Mouse (Mus musculus): ENCODE results near the gene Sec24c.
A peak's percentile ranks its signal among the peaks of the same experiment; 100 is the strongest.

Gene Sec24c

DNA sequence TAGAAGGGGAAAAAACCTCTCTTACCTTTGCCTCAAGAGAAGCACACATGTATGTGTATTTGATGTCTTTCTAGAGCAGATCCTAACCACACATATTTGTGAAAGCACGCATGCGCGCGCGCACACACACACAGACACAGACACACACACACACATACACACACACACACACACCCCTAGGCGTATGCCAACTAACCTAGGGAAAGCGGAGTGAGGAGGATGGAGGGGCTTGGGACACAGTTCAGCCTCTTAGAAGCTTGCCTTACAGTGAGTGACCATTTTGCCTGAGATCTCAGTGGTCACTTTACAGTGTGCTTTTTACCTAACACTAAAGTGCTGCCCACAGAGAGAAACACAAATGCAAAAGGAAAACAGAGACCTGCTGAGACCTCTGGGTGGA lies 14.4 kb upstream of the Sec24c start:
- DNase-seq (ENCODE audit: low read depth, low spot score) = no peak

DNA sequence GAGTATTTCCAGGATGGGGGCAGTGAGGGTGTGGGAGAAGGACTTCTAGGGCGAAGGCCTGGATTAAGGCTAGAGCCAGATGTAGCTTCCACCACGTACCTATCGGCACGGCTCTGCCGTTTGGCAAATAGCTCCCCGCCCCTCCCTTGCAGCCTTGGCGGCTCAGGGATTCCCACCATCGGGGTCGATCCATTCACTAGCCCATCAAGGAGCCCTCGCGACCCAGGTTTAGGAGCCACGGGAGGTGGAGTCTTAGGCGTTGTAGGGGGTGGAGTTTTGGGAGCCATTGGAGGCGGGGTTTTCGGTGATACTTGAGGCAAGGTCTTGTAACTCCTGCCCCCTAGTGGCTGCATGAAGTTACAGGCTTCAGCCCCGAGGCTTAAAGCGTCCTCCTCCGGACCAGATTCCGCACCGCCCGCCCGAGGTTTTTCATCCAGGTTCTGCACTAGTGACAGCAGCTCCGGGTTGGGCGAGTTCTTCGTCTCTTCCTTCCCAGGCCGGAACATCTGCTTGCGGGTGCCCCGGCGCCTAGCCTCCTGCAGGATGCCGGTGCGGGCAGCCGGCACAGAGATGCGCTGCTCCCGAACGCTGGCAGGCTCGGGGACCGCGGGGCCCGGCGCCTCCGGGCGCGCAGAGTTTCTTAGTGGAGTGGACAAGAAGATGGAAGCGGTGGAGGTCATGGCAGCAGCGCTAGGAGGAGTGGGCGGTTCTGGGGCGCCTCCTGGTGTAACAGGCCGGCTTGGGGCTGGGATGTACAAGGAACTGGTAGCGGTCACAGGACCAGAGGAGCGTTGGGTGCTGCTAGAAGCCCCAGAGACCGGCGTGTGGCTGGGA lies 13.1 kb upstream of the Sec24c start:
- peak; percentile 95 for DNase-seq (ENCODE audit: low read depth, low spot score)

DNA sequence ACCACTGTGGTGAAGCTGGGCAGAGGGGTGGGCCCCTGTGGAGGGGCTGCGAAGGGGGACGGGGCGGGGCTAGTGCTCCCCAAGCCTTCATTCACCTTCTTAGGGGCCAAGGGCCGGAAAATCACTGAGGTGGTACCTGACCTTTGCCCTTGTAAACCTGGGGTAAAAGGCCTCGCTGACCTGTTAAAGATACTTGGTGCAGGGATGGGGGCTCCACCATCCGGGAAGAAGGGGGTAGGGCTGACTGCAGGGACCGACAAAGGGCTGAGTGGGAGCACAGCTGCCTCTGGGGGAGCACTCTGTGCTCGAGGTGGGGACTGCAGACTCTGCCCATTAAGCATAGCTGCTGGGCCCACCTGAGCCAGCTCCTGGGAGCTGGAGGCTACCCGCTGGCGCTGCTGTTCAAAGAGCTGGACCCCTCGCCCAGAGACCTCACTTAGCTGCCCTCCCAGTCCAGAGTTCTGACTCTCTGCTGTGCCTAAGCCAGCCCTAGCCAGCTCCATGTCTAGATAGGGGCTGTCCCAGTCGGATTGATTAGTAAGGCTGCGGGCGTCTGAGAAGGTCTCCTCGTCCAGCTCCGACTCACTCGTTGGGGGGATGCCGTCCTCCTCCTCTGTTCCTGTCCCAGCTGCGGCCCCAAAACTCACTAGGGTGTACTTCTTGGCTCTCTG lies 12.3 kb upstream of the Sec24c start:
- DNase-seq (ENCODE audit: low read depth, low spot score) = no peak

DNA sequence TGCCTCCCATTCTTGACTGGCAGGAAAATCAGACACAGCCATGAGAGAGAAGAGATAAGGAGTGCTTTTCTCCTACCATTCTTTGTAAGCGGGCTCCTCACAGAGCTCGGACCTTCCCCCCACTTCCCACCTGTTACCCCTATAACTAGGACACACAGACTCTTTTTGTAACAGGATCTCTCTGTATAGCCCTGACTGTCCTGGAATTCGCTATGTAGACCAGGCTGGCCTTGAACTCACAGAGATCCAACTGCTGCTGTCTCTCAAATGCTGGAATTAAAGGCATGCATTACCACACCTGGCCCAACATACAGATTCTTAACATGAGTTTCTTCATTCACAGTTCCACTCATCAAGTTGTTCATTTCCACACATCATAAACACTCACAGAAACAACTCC lies 11.4 kb upstream of the Sec24c start:
- no peak for DNase-seq (ENCODE audit: low read depth, low spot score)

DNA sequence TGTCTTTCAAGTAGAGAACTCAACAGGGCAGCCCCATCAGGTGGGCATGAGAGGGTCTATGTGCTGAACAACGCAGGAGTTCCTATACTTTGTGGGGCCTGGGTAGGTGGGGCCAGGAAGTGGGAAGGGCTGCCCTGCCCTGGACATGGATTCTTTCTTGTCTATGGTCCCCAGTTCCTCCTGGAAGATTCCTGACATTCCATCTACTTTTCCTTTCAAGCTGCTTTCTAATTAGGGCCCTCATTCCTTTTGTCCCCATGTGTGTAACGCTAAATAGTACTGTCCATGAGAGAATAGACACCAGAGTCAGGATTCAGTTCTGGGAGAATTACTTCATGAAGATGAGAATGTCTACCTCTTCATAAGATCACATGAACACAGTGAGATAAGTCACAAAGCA lies 10.5 kb upstream of the Sec24c start:
- DNase-seq (ENCODE audit: low read depth, low spot score) = no peak

DNA sequence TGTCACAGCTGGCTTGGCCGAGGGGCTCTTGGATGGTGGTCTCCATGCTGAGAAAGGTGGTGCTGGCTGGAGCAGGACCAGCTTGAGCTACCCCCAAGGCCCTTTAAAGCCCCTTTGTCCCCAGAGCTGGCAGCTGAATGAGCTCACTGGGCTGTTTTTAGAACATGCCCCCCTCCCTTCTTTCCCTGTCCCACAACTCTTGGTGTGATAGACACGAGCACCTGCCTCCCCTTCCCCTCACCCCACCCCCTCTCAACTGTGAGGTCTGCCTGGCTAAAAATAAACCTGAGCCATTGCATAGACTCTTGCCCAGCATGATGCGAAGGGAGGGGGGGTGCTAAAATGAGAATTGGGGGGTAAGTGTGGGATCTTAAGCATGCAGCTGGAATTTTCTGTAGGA lies 9.7 kb upstream of the Sec24c start:
- no peak for DNase-seq (ENCODE audit: low read depth, low spot score)

DNA sequence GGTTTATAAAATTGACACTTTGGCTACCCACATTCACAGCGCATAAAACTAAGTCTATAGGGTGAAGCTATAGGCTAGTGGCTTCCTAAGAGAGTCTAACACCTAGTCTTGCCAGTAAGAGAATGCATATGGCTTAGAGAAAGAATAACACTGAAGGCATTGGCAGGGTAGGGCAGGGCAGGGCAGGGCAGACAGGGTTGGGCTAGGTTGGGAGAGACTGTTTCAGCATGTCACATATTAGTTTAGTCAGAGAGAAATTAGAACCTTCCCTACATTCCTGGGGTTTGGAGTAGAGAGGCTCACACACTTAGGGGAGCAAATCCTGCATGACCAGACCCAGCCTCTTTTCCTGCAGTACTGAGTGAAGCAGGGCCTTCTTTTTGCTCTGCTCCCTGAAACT lies 6.6 kb upstream of the Sec24c start:
- DNase-seq (ENCODE audit: low read depth, low spot score) = no peak

DNA sequence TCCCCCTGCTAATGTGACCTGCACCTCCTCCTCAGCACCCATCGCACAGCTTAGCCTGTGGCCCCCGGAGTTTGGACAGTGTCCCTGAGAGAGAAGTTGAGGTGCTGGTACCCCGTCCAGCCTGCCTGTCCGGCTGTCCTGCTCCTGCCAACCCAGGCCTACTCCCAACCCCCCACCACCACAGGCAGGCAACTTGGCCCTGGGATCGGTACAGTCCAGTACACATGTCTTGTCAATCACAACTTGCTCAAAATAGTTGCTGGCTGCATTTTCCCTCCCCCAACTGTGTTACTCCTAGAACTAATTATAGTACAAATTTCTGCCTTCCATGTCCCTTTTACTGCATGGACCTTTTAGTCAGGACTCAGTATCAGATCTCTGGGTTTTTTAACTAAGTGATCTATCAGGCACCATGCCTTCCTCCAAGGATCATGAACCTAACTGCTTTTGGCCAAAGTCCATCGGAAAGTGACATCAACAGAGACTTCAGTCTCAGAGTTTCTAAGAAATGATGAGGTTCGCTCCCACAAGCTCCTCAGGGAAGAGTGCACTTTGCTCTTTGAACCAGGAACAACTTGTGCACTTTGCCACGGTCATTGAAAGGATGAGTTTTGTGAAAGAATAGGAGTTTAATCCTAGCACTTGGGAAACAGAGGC lies 5.8 kb upstream of the Sec24c start, which contains the start of gene Synpo2l:
Gene Synpo2l (minus strand): TSS at position 201 of the 657 bp plus-strand sequence.
- no peak for DNase-seq (ENCODE audit: low read depth, low spot score)

DNA sequence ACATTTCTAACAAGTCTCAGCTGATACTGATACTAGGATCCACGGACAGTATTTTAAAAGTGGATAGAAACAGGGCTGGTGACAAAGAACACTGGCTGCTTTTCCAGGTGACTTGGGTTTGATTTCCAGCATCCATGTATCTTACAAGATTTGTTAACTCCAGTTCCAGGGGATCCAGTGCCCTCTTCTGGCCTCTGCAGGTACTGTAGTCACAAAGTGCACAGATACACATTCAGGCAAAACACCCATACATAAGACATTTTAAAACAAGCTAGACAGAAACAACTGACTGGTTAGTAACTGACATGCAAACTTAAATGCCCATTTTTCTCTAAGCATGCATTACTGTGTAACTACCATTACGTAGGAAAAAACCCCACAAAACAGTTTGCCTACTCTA lies 1.1 kb upstream of the Sec24c start:
- DNase-seq (ENCODE audit: low read depth, low spot score) = no peak

DNA sequence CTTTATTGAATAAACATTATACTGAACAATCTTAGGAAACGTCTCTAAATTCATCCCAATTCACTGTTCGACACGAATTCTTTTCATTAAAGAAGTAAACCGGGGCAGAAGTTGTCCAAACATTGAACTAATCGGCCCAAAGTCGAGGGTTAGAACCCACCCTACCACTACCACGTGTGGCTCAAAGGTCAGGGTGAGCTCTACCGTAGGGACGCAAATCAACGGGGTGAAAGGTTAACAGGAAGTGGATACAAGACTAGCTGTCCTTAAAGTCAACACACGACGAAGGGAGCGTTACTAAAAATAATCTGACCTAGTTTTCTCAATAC lies 409 bp upstream of the Sec24c start:
- DNase-seq (ENCODE audit: low read depth, low spot score) = no peak

DNA sequence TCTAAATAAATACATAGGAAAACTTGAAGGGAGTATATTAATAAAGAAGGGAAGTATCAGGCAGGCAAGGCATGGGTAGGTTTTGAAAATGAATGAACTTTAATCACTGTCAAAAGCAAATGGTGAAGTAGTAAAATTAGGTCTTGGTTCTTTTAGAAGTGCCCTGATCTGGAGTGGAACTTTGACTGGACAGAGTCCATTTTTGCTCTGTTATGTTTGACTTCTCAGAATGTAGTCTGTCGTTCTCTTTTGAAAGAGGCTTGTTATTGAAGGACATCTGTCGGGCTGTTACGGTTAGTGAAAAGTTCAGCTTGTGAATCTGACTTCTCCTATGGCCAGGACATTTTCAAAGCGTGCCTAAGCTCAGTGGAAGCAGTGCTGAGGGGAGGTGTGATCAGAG lies 3.8 kb downstream of the Sec24c start:
- no peak for DNase-seq (ENCODE audit: low read depth, low spot score)

DNA sequence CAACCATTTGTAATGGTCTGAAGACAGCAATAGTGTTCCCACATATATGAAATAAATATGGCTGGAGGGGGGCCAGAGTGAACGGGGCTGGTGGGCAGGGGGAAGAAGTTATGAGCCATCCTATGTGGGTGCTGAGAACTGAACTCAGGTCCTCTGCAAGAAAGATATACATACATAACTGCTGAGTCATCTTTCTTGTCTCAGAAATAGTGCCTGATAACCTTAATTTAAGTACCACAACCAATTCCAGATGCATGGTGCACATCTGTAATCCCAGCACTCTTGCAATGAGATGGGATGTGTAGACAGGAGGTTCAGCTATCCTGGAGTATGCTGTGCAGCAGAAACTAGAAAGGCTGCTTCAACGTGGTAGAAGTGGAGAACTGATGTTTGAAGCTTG lies 7.6 kb downstream of the Sec24c start:
- no peak for DNase-seq (ENCODE audit: low read depth, low spot score)

DNA sequence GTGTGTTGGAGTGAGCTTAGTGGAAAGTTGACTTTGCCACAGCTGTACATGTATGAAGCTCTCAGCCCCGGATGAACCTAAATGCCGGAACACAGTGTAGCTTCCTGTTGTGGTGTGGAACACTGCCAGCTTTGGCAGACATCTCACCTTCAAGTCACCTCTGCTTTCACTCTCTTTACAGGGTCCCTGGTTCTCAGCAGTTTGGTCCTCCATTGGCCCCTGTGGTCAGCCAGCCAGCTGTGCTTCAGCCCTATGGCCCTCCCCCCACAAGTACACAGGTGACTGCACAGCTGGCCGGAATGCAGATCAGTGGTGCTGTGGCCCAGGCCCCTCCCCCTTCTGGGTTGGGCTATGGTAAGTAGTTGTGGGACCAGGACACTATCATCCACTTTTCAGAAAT lies 8.4 kb downstream of the Sec24c start:
- DNase-seq (ENCODE audit: low read depth, low spot score) = no peak

DNA sequence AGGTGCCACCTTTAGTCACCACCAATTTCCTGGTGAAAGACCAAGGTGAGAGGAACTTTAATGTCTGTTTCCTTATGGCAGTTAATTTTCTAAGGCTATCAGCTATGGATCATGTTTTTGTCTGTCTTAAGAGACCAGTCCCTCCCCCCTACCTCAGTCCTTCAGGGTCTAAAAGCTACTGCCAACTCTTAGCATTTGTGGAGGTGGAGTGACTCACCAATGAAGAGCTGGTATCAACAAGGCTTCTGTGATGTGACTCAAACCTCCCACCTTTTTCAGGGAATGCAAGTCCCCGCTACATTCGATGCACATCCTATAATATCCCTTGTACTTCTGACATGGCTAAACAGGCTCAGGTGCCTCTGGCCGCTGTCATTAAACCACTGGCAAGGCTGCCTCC lies 12.5 kb downstream of the Sec24c start:
- no peak for DNase-seq (ENCODE audit: low read depth, low spot score)

DNA sequence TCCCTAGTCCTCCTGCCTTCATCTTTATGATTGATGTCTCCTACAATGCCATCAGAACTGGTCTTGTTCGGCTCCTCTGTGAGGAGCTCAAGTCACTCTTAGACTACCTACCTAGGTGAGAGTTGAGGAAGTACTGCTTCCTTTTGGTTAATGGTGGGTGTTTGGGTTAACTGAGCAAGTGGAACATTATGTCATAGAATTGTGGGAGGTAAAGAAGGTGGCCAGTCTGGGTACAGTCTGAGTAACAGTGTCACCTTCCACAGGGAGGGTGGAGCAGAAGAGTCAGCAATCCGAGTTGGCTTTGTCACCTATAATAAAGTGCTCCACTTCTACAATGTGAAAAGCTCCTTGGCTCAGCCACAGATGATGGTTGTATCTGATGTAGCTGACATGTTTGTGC lies 14.9 kb downstream of the Sec24c start:
- no peak for DNase-seq (ENCODE audit: low read depth, low spot score)

DNA sequence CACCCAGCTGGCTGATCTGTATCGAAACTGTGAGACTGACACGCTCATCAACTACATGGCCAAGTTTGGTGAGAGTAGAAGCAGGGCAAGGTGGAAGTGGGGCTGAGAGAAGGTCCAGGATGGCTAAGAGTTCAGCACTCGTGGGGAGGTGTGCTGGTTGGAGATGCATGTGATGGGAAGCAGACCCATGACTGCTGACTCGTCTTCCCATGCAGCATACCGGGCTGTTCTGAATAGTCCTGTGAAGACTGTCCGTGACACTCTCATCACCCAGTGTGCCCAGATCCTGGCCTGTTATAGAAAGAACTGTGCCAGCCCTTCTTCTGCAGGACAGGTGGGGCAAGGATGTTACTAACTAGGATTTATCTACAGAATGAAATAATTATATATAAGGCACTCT lies 17.7 kb downstream of the Sec24c start:
- no peak for DNase-seq (ENCODE audit: low read depth, low spot score)

DNA sequence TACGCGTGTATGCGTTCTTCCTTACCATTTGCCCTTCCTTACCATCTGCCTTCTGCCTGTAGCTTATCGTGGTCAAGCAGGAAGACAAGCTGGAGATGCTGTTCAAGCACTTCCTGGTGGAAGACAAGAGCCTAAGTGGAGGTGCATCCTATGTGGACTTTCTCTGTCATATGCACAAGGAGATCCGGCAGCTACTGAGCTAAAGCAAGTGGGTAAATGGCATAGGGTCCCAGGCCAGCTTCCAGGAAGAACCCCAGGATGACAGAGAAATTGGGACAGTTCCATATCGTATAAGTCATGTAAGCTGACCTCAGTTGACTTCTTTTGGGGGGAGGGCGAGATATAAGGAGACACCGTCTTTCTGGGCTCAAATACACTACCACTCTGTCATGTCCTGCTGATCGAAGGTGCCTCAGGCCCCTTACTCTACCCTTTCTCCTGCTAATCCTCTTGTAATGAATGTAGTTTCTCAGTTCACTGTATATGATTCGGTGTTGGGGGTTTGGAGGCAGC lies 19.5 kb downstream of the Sec24c start:
- no peak for DNase-seq (ENCODE audit: low read depth, low spot score)

DNA sequence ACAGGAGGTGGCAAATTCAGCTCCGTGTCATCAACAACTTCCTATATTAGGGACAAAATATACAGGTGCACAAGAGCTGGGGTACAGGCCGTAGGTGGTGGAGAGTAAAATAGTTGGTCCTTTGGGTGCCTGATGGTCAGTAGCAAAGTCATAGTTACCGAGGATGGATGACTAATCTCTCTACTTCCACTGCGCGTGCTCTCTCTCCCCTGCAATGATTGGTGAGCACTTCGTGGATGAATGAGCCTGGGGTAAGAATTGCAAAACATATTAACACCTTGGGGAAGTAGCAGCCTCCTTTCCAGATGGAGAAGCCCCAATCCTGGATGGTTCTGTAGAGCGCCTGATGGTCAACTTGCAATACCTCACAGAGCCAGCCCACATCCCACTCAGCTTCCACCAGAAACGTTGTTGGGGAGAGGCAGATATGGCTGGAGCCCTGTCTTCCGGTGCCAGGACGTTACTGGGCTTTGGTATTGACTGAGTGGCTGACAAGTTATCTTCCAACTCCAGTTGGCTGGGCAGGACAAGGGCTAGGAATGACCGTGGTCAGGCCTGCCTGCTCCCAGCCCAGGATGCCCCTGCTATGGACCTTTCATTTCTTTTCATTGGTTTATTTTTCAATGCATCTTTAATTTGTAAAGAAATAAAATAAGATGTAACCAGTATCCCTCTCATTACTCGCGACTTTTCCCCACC lies 20.2 kb downstream of the Sec24c start:
- no peak for DNase-seq (ENCODE audit: low read depth, low spot score)

DNA sequence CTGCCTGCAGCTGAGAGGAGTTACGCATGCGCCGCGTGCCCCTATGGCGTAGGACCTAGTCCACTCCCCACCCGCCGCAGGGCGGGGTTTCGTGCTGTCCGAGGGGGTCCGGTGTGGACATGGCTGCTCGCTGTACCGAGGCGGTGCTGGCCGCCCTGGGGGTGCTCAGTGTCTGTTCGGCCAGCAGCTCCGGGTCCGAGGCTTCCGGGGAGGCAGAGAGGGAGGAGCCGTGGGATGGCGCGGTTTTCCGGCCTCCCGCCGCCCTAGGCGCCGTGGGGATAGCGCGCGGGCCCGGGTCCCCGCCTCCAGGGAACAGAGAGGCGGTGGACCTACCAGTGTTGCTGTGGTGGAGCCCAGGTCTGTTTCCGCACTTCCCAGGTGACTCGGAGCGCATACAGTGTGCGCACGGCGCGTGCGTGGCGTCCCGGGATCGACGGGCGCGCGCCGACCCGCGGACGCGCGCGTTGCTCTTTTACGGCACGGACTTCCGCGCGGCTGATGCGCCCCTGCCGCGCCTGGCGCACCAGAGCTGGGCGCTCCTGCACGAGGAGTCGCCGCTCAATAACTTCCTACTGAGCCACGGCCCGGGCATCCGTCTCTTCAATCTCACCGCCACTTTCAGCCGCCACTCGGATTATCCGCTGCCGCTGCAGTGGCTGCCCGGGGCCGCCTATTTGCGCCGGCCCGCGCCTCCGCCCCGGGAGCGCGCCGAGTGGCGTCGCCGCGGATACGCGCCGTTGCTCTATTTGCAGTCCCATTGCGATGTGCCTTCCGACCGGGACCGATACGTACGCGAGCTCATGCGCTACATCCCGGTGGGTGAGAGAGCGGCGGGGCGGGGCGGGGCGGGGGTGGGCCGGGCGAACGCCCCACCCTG lies 21.0 kb downstream of the Sec24c start, which contains the start of gene Fut11:
Gene Fut11 (plus strand): TSS at position 85 of the 877 bp plus-strand sequence.
- peak; percentile 65 for DNase-seq (ENCODE audit: low read depth, low spot score)

DNA sequence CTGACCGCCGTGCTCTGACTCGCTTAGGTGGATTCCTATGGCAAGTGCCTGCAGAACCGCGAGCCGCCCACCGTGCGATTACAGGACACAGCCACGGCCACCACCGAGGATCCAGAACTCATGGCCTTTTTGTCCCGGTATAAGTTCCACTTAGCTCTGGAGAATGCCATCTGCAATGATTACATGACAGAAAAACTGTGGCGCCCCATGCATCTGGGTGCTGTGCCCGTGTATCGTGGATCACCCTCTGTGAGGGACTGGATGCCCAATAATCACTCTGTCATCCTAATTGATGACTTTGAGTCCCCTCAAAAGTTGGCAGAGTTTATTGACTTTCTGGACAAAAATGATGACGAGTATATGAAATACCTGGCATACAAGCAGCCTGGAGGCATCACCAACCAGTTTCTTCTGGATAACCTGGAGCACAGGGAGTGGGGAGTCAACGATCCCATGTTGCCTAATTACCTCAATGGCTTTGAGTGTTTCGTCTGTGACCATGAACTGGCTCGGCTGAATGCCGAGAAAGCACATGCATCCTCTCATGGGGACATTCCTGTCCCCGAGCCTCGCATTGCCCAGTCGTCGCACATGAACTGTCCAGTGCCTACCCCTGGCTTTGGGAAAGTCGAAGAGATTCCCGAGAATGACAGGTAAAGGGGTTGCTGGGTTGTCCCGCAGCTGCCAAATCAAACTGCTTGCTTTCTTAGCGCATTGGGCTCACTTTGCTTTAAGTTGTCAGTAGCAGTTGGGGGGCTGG lies 21.8 kb downstream of the Sec24c start:
- DNase-seq (ENCODE audit: low read depth, low spot score) = no peak
